Mouse (Mus musculus): ENCODE results near the gene Vamp2.

- TF ChIP-seq CTCF (IDR thresholded peaks at IDR 0.05) (no peak), EP300 (IDR thresholded peaks at IDR 0.05; ENCODE audit: insufficient read depth, low read depth, low read length) (peak; percentile 96)
Measured at GRCm38 (mm10) chr11:69062761-69063224, 25.5 kb upstream of the Vamp2 start.
